ENCODE assay signal across 17 mouse cellular contexts in the genomic region with DNA sequence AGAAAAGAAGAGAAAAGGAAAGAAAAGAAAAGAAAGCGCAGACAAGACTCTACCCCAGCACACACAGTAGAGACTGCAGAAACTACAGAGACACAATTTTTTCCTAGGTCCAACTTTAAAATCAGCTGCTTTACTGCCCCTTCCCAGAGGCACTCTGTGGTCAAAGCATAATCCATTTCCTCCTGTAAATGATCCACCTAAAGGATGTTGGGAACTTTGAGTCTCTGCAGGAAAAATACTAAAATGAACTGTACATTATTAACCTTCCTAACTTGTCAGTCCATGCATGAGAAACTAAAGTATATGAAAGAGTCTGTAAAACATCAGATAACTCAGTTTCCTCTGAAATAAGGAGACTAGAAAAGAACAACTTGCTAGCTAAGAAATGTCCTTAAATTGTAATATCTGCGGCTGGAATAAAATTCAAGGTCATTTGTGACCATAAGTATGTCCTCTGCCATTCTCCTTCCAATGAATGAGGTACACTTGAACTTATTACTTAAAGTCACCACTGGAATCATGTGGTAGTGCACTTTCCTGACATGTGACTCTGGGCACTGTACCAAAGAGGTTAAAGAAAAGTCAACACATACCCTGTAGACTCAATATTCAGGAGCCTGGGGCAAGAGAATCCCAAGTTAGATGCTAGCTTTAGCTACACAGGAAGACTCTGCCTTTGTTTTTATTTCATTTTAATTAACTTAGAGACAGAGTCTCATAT. TPM values are rescaled to one million over a fixed set of nuclear protein-coding genes. Genes with fewer than 3 reads are reported as not detected.
DNase-seq lines count a peak whose midpoint lies in the region; ATAC-seq and TF ChIP-seq lines count a peak whose summit lies in the region.
"Had no signal": no experiment of that assay in that cellular context is flagged by ENCODE, and none has a peak within 500 bp of the region (broad histone marks: within the 10 kb centered on the region; RNA-seq: fewer than 3 reads in every experiment).

No protein-coding gene starts in this region.

- H3K36me3 ChIP-seq in kidney, embryonic 16.5 days (ENCODE audit: insufficient read depth, low read length) = 0 out of 2 replicates have a peak, but pooled peaks cover 5% of the 10 kb centered on the region
- no peaks in the 10 kb centered on the region; the same call in 1 of the 2 replicates for H3K36me3 ChIP-seq in liver, embryonic 14.5 days (replicated peaks; ENCODE audit: control insufficient read depth, insufficient read depth, low read depth)
- H3K36me3 ChIP-seq: embryonic facial prominence, embryonic 12.5 days; hindbrain, embryonic 13.5 days had no signal

- H3K4me2 ChIP-seq in kidney, embryonic 16.5 days (replicated peaks; ENCODE audit: low read depth, low read length) = peak overlapping the region; percentile 26; the same call in 1 of the 2 replicates
- H3K4me2 ChIP-seq in liver, embryonic 14.5 days (ENCODE audit: low read depth) = peak overlapping the region; percentile 67
- H3K4me2 ChIP-seq: embryonic facial prominence, embryonic 12.5 days; forebrain, embryonic 13.5 days; hindbrain, embryonic 13.5 days had no signal

- TF ChIP-seq CTCF in liver, embryonic 14.5 days (IDR thresholded peaks at IDR 0.05; ENCODE audit: low read depth) = no peak

- no peaks in the 10 kb centered on the region for H3K9me3 ChIP-seq in kidney, embryonic 16.5 days (ENCODE audit: low read length)
- H3K9me3 ChIP-seq in liver, embryonic 14.5 days (ENCODE audit: control insufficient read depth, low read length) = no peaks in the 10 kb centered on the region
- H3K9me3 ChIP-seq: embryonic facial prominence, embryonic 12.5 days; forebrain, embryonic 13.5 days; hindbrain, embryonic 13.5 days; megakaryocyte, embryonic 14.5 days had no signal

- TF ChIP-seq EP300 in liver, embryonic 14.5 days (IDR thresholded peaks at IDR 0.05; ENCODE audit: low read depth) = no peak

- DNase-seq in kidney, adult 11 months = peak; percentile 66
- no peak for DNase-seq in kidney, postnatal 4 days
- DNase-seq in kidney, adult 18-20 months = peak; percentile 30
- no peak for DNase-seq in liver, embryonic 14.5 days (ENCODE audit: low read depth in 3 of 3, low spot score in 3 of 3)
- DNase-seq in gastrocnemius, postnatal 4 days (ENCODE audit: low spot score in 2 of 2) = no peak
- DNase-seq in T-cell, adult 2 months (ENCODE audit: low spot score) = no peak
- DNase-seq: cerebellum, adult 9-10 months; gastrocnemius, postnatal 14 days; heart, postnatal 10 days; lung, postnatal 14 days had no signal

- WGBS in kidney, embryonic 16.5 days = 81% methylated on average over 2 of the region's 2 CpGs
- 85% methylated on average over 2 of the region's 2 CpGs for WGBS in liver, embryonic 14.5 days (ENCODE audit: insufficient replicate concordance)

- no peak overlapping the region for H3K4me3 ChIP-seq in kidney, embryonic 16.5 days (ENCODE audit: low read length)
- H3K4me3 ChIP-seq in liver, embryonic 14.5 days (ENCODE audit: insufficient read depth in 1 of 2, low read depth in 2 of 2, low read length in 2 of 2) = no peak overlapping the region
- H3K4me3 ChIP-seq: embryonic facial prominence, embryonic 12.5 days; forebrain, embryonic 13.5 days; hindbrain, embryonic 13.5 days; megakaryocyte, embryonic 14.5 days had no signal

- no peak for ATAC-seq in kidney, embryonic 16.5 days (ENCODE audit: low FRiP score, low TSS enrichment)
- ATAC-seq in liver, embryonic 14.5 days (ENCODE audit: insufficient read depth) = no peak
- ATAC-seq: forebrain, embryonic 13.5 days had no signal

- H3K27me3 ChIP-seq in kidney, embryonic 16.5 days (ENCODE audit: insufficient read depth, low read length) = no peaks in the 10 kb centered on the region
- no peaks in the 10 kb centered on the region for H3K27me3 ChIP-seq in liver, embryonic 14.5 days (ENCODE audit: control insufficient read depth, insufficient read depth, low read length)
- H3K27me3 ChIP-seq: CH12.LX; embryonic facial prominence, embryonic 12.5 days; forebrain, embryonic 13.5 days; hindbrain, embryonic 13.5 days; megakaryocyte, embryonic 14.5 days had no signal

- peak overlapping the region; percentile 87 for H3K27ac ChIP-seq in kidney, embryonic 16.5 days (ENCODE audit: low read length)
- H3K27ac ChIP-seq in liver, embryonic 14.5 days = no peak overlapping the region
- H3K27ac ChIP-seq: embryonic facial prominence, embryonic 12.5 days; forebrain, embryonic 13.5 days; hindbrain, embryonic 13.5 days; stomach, postnatal 0 days had no signal

- no peak overlapping the region for H3K9ac ChIP-seq in kidney, embryonic 16.5 days (replicated peaks; ENCODE audit: low read length)
- H3K9ac ChIP-seq in liver, embryonic 14.5 days (replicated peaks) = no peak overlapping the region
- H3K9ac ChIP-seq: embryonic facial prominence, embryonic 12.5 days; forebrain, embryonic 13.5 days; hindbrain, embryonic 13.5 days had no signal

- peaks cover 41% of the 10 kb centered on the region for H3K4me1 ChIP-seq in kidney, embryonic 16.5 days (ENCODE audit: insufficient read depth, low read length)
- H3K4me1 ChIP-seq in liver, embryonic 14.5 days (replicated peaks; ENCODE audit: control insufficient read depth in 2 of 2, insufficient read depth in 2 of 2, low read length in 1 of 2) = peaks cover 24 to 25% of the 10 kb centered on the region in 2 experiments

RNA-seq across cellular contexts. Expression of gene Nfyc, which starts 9.0 kb away (rescaled TPM):
- 123 and 133 TPM in 2 replicates for polyA plus RNA-seq in kidney, embryonic 16.5 days (2015; fragmentation: Nextera tagmentation; extraction: Ambion mirVana)
- 53.3 and 58.2 TPM in 2 replicates for polyA plus RNA-seq in liver, embryonic 14.5 days (2012; rRNA removed)
- 50.6 and 50.7 TPM in 2 replicates for polyA plus RNA-seq in liver, embryonic 14.5 days (2014; fragmentation: Nextera tagmentation; extraction: Ambion mirVana)
- 10 to 100 TPM; 51.1 to 55.6 TPM for total RNA-seq in gastrocnemius, postnatal 4 days (2021)

RNA-seq across cellular contexts. Expression of gene Rims3, which starts 32.3 kb away (rescaled TPM):
- 0.41 and 0.54 TPM in 2 replicates for polyA plus RNA-seq in kidney, embryonic 16.5 days (2015; fragmentation: Nextera tagmentation; extraction: Ambion mirVana)
- 0.19 and 0.25 TPM in 2 replicates for polyA plus RNA-seq in liver, embryonic 14.5 days (2012; rRNA removed)
- 0.09 and 0.15 TPM in 2 replicates for polyA plus RNA-seq in liver, embryonic 14.5 days (2014; fragmentation: Nextera tagmentation; extraction: Ambion mirVana)
- total RNA-seq in gastrocnemius, postnatal 4 days (2021) = under 1 TPM; 0.47 to 0.52 TPM

Comparison
In these comparisons a context has a peak if more than half of its experiments do, and no peak if none do; other contexts are left out.
1. DNase-seq: peak in kidney, adult 11 months (single experiment) and kidney, adult 18-20 months (single experiment); none in kidney, postnatal 4 days (0 of 2), liver, embryonic 14.5 days (0 of 3), gastrocnemius, postnatal 4 days (0 of 2) and T-cell, adult 2 months (single experiment).